Mouse (Mus musculus): ENCODE data around the gene Rps2.

GRCm38 (mm10) chr17:24696011-24696697, 21.8 kb upstream of the Rps2 start, which contains the start of the genes Gfer and Noxo1:
- peak; percentile 88 for TF ChIP-seq POLR2A (IDR thresholded peaks at IDR 0.05; ENCODE audit: control insufficient read depth, low read depth, low read length)
- TF ChIP-seq CTCF (IDR thresholded peaks at IDR 0.05; ENCODE audit: control insufficient read depth, insufficient read depth, insufficient replicate concordance, low read depth, low read length), result no peak

Data from testis, adult 2 months (tissue).